Mouse (Mus musculus) ES-Bruce4 (cell line): Measurements from ENCODE around the gene Gm43720. TPM values are rescaled to one million over a fixed set of nuclear protein-coding genes. Genes with fewer than 3 reads are reported as not detected.
A peak's percentile ranks its signal among the peaks of the same experiment; 100 is the strongest.
"Not testable (repeated sequence)": the region's sequence is repeated elsewhere in the genome, so short reads cannot be mapped to it uniquely, and the experiment has no call there.

Source experiments
- H3K27ac ChIP-seq: 2 replicates; pipeline ENCODE4 v1.5.1; 2012; ENCODE audit warnings: low read length, inconsistent platforms; ENCODE audit not compliant: insufficient read depth
- H3K27me3 ChIP-seq: 2 replicates; pipeline ENCODE4 v1.6.1; 2012; ENCODE audit warnings: mild to moderate bottlenecking, low read length, inconsistent platforms; ENCODE audit not compliant: control insufficient read depth, poor library complexity, insufficient read depth, severe bottlenecking
- H3K36me3 ChIP-seq: 2 replicates; pipeline ENCODE4 v1.6.1; 2012; ENCODE audit warnings: inconsistent platforms, mild to moderate bottlenecking, low read length, moderate library complexity; ENCODE audit not compliant: control insufficient read depth, poor library complexity, insufficient read depth, severe bottlenecking
- H3K4me1 ChIP-seq: one replicate; pipeline ENCODE4 v1.8.1; 2011; ENCODE audit warnings: low read length; ENCODE audit not compliant: control insufficient read depth, insufficient read depth
- H3K4me3 ChIP-seq: 2 replicates; pipeline ENCODE4 v1.5.1; 2011; ENCODE audit warnings: low read depth, mild to moderate bottlenecking, low read length
- H3K9ac ChIP-seq: 2 replicates; pipeline ENCODE4 v1.6.1; 2012; ENCODE audit warnings: low read depth, mild to moderate bottlenecking, inconsistent platforms; ENCODE audit not compliant: poor library complexity, severe bottlenecking
- H3K9me3 ChIP-seq: replicated peaks from 2 replicates; pipeline ENCODE4 v1.6.1; 2012; ENCODE audit warnings: mild to moderate bottlenecking, low read length, inconsistent platforms; ENCODE audit not compliant: control insufficient read depth, poor library complexity, insufficient read depth, severe bottlenecking
- CTCF ChIP-seq: IDR thresholded peaks from one replicate; pipeline ENCODE4 v1.8.1; 2011; ENCODE audit warnings: low read depth, low read length
- EP300 ChIP-seq: IDR thresholded peaks from 2 replicates; pipeline ENCODE4 v1.6.1; 2011; ENCODE audit warnings: low read depth, low read length; ENCODE audit not compliant: insufficient read depth
- POLR2A ChIP-seq: IDR thresholded peaks from one replicate; pipeline ENCODE4 v1.8.1; 2011; ENCODE audit warnings: low read length; ENCODE audit not compliant: insufficient read depth
- polyA plus RNA-seq: library from polyadenylated mRNA; stranded (reverse); fragments of >200 nt; gene quantifications from 2 replicates; pipeline ENCODE4 v1.2.4, GENCODE M21; 2011; ENCODE audit warnings: low read depth; ENCODE audit not compliant: missing spikeins, insufficient read depth, insufficient read length

Gm43720 gene
- polyA plus RNA-seq, 1 experiment = not detected

GRCm38 (mm10) chr5:138222111-138222510 is 57.6 kb downstream of the Gm43720 start:
- H3K9ac ChIP-seq = no peak overlapping the region
- H3K4me1 ChIP-seq = no peaks in the 10 kb centered on the region
- H3K9me3 ChIP-seq = peaks cover 6% of the 10 kb centered on the region
- TF ChIP-seq EP300 (no peak), CTCF (peak; percentile 86), POLR2A (no peak)
- H3K4me3 ChIP-seq = no peak overlapping the region
- no peaks in the 10 kb centered on the region for H3K27me3 ChIP-seq
- no peak overlapping the region for H3K27ac ChIP-seq
- no peaks in the 10 kb centered on the region for H3K36me3 ChIP-seq

GRCm38 (mm10) chr5:138219864-138220263 is 59.9 kb downstream of the Gm43720 start:
- Histone ChIP-seq H3K4me3 (no peak overlapping the region), H3K36me3 (no peaks in the 10 kb centered on the region), H3K4me1 (no peaks in the 10 kb centered on the region), H3K27me3 (no peaks in the 10 kb centered on the region), H3K9me3 (peaks cover 25% of the 10 kb centered on the region), H3K27ac (no peak overlapping the region), H3K9ac (no peak overlapping the region)
- no peak for TF ChIP-seq POLR2A

- not testable (repeated sequence) for H3K27ac ChIP-seq, H3K36me3 ChIP-seq, H3K4me1 ChIP-seq, H3K4me3 ChIP-seq, H3K9ac ChIP-seq, H3K27me3 ChIP-seq
- H3K9me3 ChIP-seq = peaks cover 33% of the 10 kb centered on the region
These were observed 63.1 kb downstream of the Gm43720 start for GRCm38 (mm10) chr5:138216632-138217031.

Other genes starting within 250 kb of the Gm43720 start
- not detected in 2 replicates for gene Smok3c, start 226.8 kb downstream of the Gm43720 start, polyA plus RNA-seq
- 15.1 and 15.3 TPM in 2 replicates for gene Zkscan1, start 194.9 kb downstream of the Gm43720 start, polyA plus RNA-seq
- 27.3 and 29.2 TPM in 2 replicates for gene Zscan21, start 163.1 kb downstream of the Gm43720 start, polyA plus RNA-seq
- 10.0 and 12.4 TPM in 2 replicates for gene Zfp113, start 124.2 kb downstream of the Gm43720 start, polyA plus RNA-seq
- 121 and 122 TPM in 2 replicates for gene Cops6, start 118.9 kb downstream of the Gm43720 start, polyA plus RNA-seq
- gene Ap4m1, start 108.0 kb downstream of the Gm43720 start, polyA plus RNA-seq = 11.4 and 14.7 TPM in 2 replicates
- gene Mcm7, start 107.5 kb downstream of the Gm43720 start, polyA plus RNA-seq = 298 and 304 TPM in 2 replicates
- gene Taf6, start 92.5 kb downstream of the Gm43720 start, polyA plus RNA-seq = 51.6 and 55.4 TPM in 2 replicates
- gene Cnpy4, start 92.5 kb downstream of the Gm43720 start, polyA plus RNA-seq = 22.7 and 24.3 TPM in 2 replicates
- gene Mblac1, start 85.6 kb downstream of the Gm43720 start, polyA plus RNA-seq = 0.68 and 1.4 TPM in 2 replicates
- not detected in 2 replicates for gene Nxpe5, start 54.1 kb downstream of the Gm43720 start, polyA plus RNA-seq
- gene Lamtor4, start 24.5 kb downstream of the Gm43720 start, polyA plus RNA-seq = 21.1 and 24.3 TPM in 2 replicates
- gene BC037034, start 15.9 kb downstream of the Gm43720 start, polyA plus RNA-seq = 14.7 and 16.6 TPM in 2 replicates
- gene Gal3st4, start 7.1 kb downstream of the Gm43720 start, polyA plus RNA-seq = 0.30 and 0.84 TPM in 2 replicates
- gene Gpc2, start within 50 bp of the Gm43720 start, polyA plus RNA-seq = 14.6 and 15.4 TPM in 2 replicates
- 16.5 and 24.6 TPM in 2 replicates for gene Stag3, start 282 bp upstream of the Gm43720 start, polyA plus RNA-seq
- not detected in 2 replicates for gene Pvrig, start 62.0 kb upstream of the Gm43720 start, polyA plus RNA-seq
- 20.3 and 21.7 TPM in 2 replicates for gene Zfp157, start 161.5 kb upstream of the Gm43720 start, polyA plus RNA-seq